Mouse (Mus musculus) intestine, embryonic 16.5 days (tissue): ENCODE data around the gene Gm37240. TPM values are rescaled to one million over a fixed set of nuclear protein-coding genes. Genes with fewer than 3 reads are reported as not detected.

Experiments used
- ATAC-seq: fragments of 200-750 bp; cut with Nextera tagmentation; 2 replicates; pipeline ENCODE4 v1.8.0; 2017; ENCODE audit warnings: moderate TSS enrichment, moderate library complexity
- H3K27ac ChIP-seq: fragments of 300-500 bp; sonication (generic); 2 replicates; pipeline ENCODE4 v1.5.1; 2014; ENCODE audit warnings: mild to moderate bottlenecking, low read length
- H3K27me3 ChIP-seq: fragments of 300-500 bp; sonication (generic); replicated peaks from 2 replicates; pipeline ENCODE4 v1.6.1; 2014; ENCODE audit warnings: low read length, control low read depth, mixed read lengths; ENCODE audit not compliant: control insufficient read depth, insufficient read depth
- H3K36me3 ChIP-seq: fragments of 300-500 bp; sonication (generic); 2 replicates; pipeline ENCODE4 v1.6.1; 2014; ENCODE audit warnings: low read length, control low read depth; ENCODE audit not compliant: control insufficient read depth, insufficient read depth
- H3K4me1 ChIP-seq: fragments of 300-500 bp; sonication (generic); 2 replicates; pipeline ENCODE4 v1.6.1; 2014; ENCODE audit warnings: low read length, control low read depth, mixed read lengths; ENCODE audit not compliant: control insufficient read depth, insufficient read depth
- H3K4me2 ChIP-seq: fragments of 300-500 bp; sonication (generic); 2 replicates; pipeline ENCODE4 v1.6.1; 2014; ENCODE audit warnings: low read depth, low read length, control low read depth
- H3K4me3 ChIP-seq: fragments of 300-500 bp; sonication (generic); 2 replicates; pipeline ENCODE4 v1.5.1; 2014; ENCODE audit warnings: mild to moderate bottlenecking, low read length
- H3K9ac ChIP-seq: fragments of 300-500 bp; sonication (generic); 2 replicates; pipeline ENCODE4 v1.6.1; 2014; ENCODE audit warnings: low read depth, low read length
- H3K9me3 ChIP-seq: fragments of 300-500 bp; sonication (generic); 2 replicates; pipeline ENCODE4 v1.6.1; 2016; ENCODE audit warnings: low read length, control low read depth; ENCODE audit not compliant: control insufficient read depth
- WGBS: fragments of 180-500 bp; shearing (Covaris S2); extraction: QIAGEN DNeasy Blood & Tissue Kit; methylation state at CpG from one replicate; pipeline ENCODE4 v1.1.7; 2014; 5-methylcytosine and 5-hydroxymethylcytosine counted together
- polyA plus RNA-seq: library from polyadenylated mRNA; unstranded; fragments of >200 nt; fragmentation: Nextera tagmentation; extraction: Ambion mirVana; gene quantifications from 2 replicates; pipeline ENCODE4 v1.2.1, GENCODE M21; 2015

Gm37240 gene
- polyA plus RNA-seq, 1 experiment from 2014 or later, result 6.8 TPM

DNA sequence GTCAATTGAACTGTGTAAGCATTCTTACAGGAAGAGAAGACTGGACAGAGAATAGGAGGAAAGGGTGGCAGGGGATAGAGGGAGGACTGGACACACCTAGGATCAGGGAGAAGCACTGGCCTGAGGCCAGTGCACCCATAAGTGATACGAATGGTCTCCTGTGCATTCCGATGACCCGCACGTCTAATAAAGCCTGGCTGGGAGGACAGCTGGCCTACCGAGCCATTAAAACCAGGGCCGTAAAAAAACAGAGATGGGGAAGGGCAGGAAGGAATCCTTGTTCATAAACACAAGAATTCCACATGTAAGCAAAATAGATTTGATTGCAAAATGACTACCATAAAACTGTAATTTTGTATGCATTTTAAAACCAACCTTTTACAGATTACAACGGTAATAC is 762.9 kb downstream of the Gm37240 start:
- Histone ChIP-seq H3K27ac (no peak overlapping the region), H3K36me3 (no peaks in the 10 kb centered on the region), H3K4me3 (no peak overlapping the region), H3K9ac (no peak overlapping the region), H3K4me1 (no peaks in the 10 kb centered on the region), H3K4me2 (no peak overlapping the region), H3K27me3 (no peaks in the 10 kb centered on the region), H3K9me3 (no peaks in the 10 kb centered on the region)
- no peak for ATAC-seq
- WGBS, result 52% methylated on average over 7 of the region's 7 CpGs

- no peak overlapping the region for H3K4me2 ChIP-seq
- H3K4me3 ChIP-seq, result no peak overlapping the region
- 82% methylated on average over 5 of the region's 5 CpGs for WGBS
- ATAC-seq, result no peak
- no peaks in the 10 kb centered on the region for H3K27me3 ChIP-seq
- no peaks in the 10 kb centered on the region for H3K36me3 ChIP-seq
- no peaks in the 10 kb centered on the region for H3K4me1 ChIP-seq
- H3K9ac ChIP-seq, result no peak overlapping the region
- no peak overlapping the region for H3K27ac ChIP-seq
- H3K9me3 ChIP-seq, result no peaks in the 10 kb centered on the region
Measured at GRCm38 (mm10) chr3:85117702-85118101, 769.6 kb downstream of the Gm37240 start.

DNA sequence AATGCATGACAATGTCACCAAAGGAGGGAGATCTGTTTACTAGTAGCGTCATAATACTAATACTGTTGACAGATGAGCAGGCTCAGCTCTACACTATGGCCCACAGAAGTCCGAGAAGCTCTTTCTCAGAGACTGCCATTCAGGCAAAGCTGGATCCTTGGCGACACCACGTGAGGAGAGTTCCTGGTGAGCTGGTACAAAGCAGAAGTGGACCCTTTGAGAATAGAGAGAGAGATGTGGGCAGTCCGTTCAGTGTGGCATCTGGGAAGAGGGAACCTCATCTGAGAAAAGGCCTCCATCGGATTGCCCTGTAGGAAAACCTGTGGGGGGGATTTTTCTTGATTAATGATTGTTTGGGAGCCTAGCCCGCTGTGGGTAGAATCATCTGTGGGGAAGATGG is 770.3 kb downstream of the Gm37240 start:
- no peak overlapping the region for H3K9ac ChIP-seq
- 80% methylated on average over 7 of the region's 7 CpGs for WGBS
- H3K4me1 ChIP-seq, result no peaks in the 10 kb centered on the region
- ATAC-seq, result no peak
- H3K27me3 ChIP-seq, result no peaks in the 10 kb centered on the region
- no peak overlapping the region for H3K4me3 ChIP-seq
- no peaks in the 10 kb centered on the region for H3K9me3 ChIP-seq
- no peak overlapping the region for H3K4me2 ChIP-seq
- no peaks in the 10 kb centered on the region for H3K36me3 ChIP-seq
- no peak overlapping the region for H3K27ac ChIP-seq

DNA sequence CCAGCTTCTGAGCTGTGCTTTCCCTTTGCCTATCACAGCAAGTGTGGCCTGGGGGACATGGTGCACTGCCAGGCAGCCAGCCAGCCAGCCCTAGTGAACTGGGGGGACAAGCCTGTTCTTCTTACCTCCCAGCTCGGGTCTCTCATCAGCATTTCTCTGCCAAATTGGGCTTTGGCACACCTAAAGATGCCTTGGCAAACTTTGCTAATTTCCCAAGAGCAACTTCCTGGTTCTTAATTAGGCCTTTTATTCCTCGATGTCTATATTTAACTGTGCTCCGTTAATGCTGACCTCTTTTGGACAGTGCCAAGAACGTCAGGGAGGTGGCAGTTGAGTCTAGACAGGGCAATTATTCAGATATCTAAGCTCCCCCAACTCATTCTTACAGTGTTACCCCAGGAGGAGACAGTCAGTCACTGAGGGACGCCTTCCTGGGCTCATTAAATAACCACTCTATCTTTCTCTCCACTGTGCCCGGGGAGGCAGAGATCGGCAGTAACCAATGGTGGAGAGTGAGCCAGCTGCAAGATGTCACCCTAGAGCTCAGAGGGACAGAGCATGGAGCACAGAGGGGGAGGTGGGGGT is 771.3 kb downstream of the Gm37240 start:
- no peak for ATAC-seq
- Histone ChIP-seq H3K27me3 (no peaks in the 10 kb centered on the region), H3K9me3 (no peaks in the 10 kb centered on the region), H3K4me1 (no peaks in the 10 kb centered on the region), H3K4me2 (no peak overlapping the region), H3K4me3 (no peak overlapping the region), H3K36me3 (no peaks in the 10 kb centered on the region), H3K27ac (no peak overlapping the region), H3K9ac (no peak overlapping the region)
- 60% methylated on average over 7 of the region's 7 CpGs for WGBS

- Histone ChIP-seq H3K4me3 (no peak overlapping the region), H3K4me1 (no peaks in the 10 kb centered on the region), H3K4me2 (no peak overlapping the region), H3K9me3 (no peaks in the 10 kb centered on the region), H3K27ac (no peak overlapping the region), H3K27me3 (no peaks in the 10 kb centered on the region), H3K9ac (no peak overlapping the region), H3K36me3 (no peaks in the 10 kb centered on the region)
- ATAC-seq, result no peak
- 83% methylated on average over 1 of the region's 1 CpGs for WGBS
Measured at GRCm38 (mm10) chr3:85113565-85113964, 773.8 kb downstream of the Gm37240 start.

DNA sequence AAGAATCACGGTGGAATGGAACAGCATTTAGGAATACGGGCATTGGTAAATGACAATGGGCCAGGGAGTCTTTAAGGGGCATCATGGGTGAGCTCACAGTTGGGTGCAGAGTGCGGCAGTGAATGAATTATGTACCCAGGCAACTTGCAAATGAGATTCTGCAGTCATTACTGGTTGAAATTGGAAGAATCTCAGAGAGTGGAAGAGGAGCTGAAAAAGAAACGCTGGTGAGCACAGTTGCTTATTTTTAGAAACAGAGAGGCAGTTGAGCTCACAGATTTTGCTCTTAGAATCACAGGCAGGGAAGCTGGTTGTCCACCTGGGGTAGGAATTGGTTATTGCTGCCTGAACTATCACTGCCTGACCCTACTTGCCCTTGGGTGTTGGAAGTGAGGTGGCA is 776.6 kb downstream of the Gm37240 start:
- Histone ChIP-seq H3K9ac (no peak overlapping the region), H3K27ac (no peak overlapping the region), H3K27me3 (no peaks in the 10 kb centered on the region), H3K9me3 (no peaks in the 10 kb centered on the region), H3K36me3 (no peaks in the 10 kb centered on the region), H3K4me3 (no peak overlapping the region), H3K4me1 (no peaks in the 10 kb centered on the region), H3K4me2 (no peak overlapping the region)
- 60% methylated on average over 4 of the region's 4 CpGs for WGBS
- ATAC-seq, result no peak

DNA sequence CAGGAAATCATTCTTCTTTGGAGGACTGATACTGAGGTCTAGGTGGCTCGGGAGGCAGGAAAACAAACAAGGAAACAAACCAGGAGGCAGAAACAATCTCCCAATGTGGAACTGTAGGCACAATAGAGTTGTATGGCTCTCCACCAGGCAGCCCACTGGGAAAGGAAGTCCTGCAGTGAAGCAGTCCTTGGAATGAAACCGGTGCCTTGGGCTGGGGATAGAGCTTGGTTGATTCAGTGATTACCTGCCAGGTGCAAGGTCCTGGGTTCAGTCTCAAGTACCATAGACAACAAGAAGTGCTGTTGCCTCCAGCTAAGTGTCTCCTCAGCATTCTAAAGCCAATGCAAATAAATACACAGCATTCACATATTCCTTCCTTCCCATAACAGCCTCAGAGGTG is 778.1 kb downstream of the Gm37240 start:
- Histone ChIP-seq H3K27me3 (no peaks in the 10 kb centered on the region), H3K4me3 (no peak overlapping the region), H3K27ac (no peak overlapping the region), H3K9me3 (no peaks in the 10 kb centered on the region), H3K9ac (no peak overlapping the region), H3K4me2 (no peak overlapping the region), H3K36me3 (no peaks in the 10 kb centered on the region), H3K4me1 (no peaks in the 10 kb centered on the region)
- 55% methylated on average over 2 of the region's 2 CpGs for WGBS
- ATAC-seq, result no peak

DNA sequence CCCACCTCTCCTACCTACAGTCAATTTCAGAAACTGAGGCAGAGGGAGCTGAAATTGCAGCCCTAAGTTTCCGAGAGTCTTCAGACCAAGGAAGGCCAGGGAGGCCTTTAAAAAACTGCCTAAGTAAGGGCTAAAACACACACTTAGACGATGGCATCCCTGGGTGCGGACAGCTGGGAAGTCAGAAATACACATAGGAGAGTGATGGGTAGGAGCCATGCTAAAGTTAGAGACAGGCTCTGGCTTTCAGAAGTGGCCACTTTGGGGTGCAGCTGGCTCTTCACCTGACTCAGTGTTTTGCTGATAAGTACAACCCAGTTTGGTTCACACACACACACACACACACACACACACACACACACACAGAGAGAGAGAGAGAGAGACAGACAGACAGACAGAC is 778.9 kb downstream of the Gm37240 start:
- H3K36me3 ChIP-seq, result no peaks in the 10 kb centered on the region

GRCm38 (mm10) chr3:85106956-85107355 is 780.4 kb downstream of the Gm37240 start:
- H3K4me1 ChIP-seq, result no peaks in the 10 kb centered on the region
- WGBS, result 46% methylated on average over 11 of the region's 11 CpGs
- no peaks in the 10 kb centered on the region for H3K36me3 ChIP-seq
- H3K9me3 ChIP-seq, result no peaks in the 10 kb centered on the region
- no peak overlapping the region for H3K4me3 ChIP-seq
- H3K27me3 ChIP-seq, result no peaks in the 10 kb centered on the region
- no peak for ATAC-seq
- no peak overlapping the region for H3K9ac ChIP-seq
- no peak overlapping the region for H3K4me2 ChIP-seq
- no peak overlapping the region for H3K27ac ChIP-seq

More for the DNA sequence above, 778.9 kb downstream of the Gm37240 start:
- Histone ChIP-seq H3K27ac (no peak overlapping the region), H3K9me3 (no peaks in the 10 kb centered on the region), H3K4me3 (no peak overlapping the region), H3K4me1 (no peaks in the 10 kb centered on the region), H3K27me3 (no peaks in the 10 kb centered on the region), H3K9ac (no peak overlapping the region), H3K4me2 (no peak overlapping the region)
- WGBS, result 85% methylated on average over 3 of the region's 3 CpGs
- ATAC-seq, result no peak

GRCm38 (mm10) chr3:85104301-85104700 is 783.0 kb downstream of the Gm37240 start:
- Histone ChIP-seq H3K27ac (no peak overlapping the region), H3K4me1 (no peaks in the 10 kb centered on the region), H3K4me3 (no peak overlapping the region), H3K9ac (no peak overlapping the region), H3K9me3 (no peaks in the 10 kb centered on the region), H3K36me3 (no peaks in the 10 kb centered on the region), H3K4me2 (no peak overlapping the region), H3K27me3 (no peaks in the 10 kb centered on the region)
- ATAC-seq, result no peak
- 45% methylated on average over 5 of the region's 5 CpGs for WGBS
